Mouse (Mus musculus): ENCODE data around the gene E2f8.

GRCm38 (mm10) chr7:48896051-48896450 is 14.7 kb upstream of the E2f8 start:
- no peak for TF ChIP-seq POLR2A (IDR thresholded peaks at IDR 0.05; ENCODE audit: low read depth, low read length)
- no peak for TF ChIP-seq CTCF (IDR thresholded peaks at IDR 0.05; ENCODE audit: extremely low read depth, insufficient read depth, insufficient read length, insufficient replicate concordance)
